Mouse (Mus musculus) cerebellum, adult 9-11 months (tissue): ENCODE data around the gene Cux2.

Source experiments
- DNase-seq: peaks from one replicate; pipeline ENCODE4 v3.0.0; 2022

Gene Cux2

GRCm38 (mm10) chr5:121834241-121834606, 215.7 kb downstream of the Cux2 start:
- DNase-seq, result peak; percentile 73

DNA sequence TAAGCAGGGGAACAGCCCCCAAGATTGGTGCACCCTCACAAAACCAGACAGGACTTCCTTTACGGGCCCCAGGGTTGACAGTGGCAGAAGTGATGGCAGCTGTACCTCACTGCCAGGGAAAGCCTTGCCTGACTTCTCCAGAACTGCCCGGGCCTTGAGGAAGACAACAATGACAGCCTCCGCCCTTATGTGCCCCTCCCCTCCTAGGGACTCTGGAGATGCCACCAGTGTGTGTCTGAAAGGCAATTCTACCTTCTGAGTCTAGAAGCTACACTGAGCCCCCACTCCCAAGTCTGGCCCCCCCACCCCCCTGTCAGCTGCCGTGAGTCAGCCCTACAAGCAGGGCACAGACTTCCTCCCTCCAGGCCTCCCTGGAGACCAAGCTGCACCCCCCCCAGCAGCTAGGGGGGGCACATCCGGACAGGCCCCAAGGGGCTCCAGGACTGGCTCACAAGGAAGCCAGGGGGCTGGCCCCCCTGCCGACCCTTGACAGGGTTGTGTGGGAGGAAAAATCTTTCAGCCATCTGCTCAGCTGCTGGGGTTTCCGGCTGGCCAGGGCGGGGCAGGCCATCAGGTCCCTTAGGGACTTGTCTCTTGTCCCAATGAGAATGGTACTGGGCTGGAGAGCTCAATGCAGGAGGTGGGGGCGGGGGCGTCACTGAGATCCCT, 216.2 kb downstream of the Cux2 start:
- peak; percentile 83 for DNase-seq

DNA sequence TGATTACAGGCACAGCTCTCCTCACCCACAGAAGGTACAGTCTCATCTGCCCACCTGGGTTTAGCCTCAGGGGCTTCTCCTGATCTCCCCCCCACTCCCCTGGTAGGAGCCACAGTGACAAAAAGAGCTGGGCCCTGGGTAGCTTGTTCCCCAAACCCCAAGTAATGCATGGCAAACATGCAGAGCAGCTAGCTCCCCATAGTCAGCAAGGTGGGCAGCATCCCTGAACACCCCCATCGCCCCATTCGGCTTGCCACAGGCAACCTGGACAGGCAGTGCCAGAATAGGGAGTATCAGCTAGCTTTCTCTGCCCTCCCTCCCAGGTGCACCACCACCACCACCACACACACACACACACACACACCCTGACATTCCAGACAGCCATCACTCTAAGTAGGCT, 216.7 kb downstream of the Cux2 start:
- no peak for DNase-seq

GRCm38 (mm10) chr5:121832376-121833155, 217.3 kb downstream of the Cux2 start:
- no peak for DNase-seq

GRCm38 (mm10) chr5:121831002-121831601, 218.8 kb downstream of the Cux2 start:
- no peak for DNase-seq

GRCm38 (mm10) chr5:121828491-121829432, 221.1 kb downstream of the Cux2 start:
- peak; percentile 83 for DNase-seq

DNA sequence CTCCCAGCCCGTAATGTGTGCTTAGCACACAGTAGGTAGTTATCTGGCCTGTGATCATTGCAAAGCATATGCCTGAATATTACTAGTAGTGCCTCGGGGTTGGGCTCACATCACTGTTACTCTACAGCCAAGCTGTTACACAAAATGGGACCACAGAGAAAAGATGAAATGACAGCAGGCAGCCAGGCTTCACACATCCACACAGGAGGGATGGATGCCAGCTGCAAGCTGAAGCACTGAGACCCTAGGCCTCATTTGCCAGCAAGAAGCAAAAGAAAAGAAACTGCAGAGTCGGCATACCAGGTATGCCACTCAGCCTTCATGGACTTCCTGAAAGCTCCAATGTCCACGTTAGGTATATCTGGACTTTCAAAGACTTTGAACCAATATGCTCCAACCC, 222.0 kb downstream of the Cux2 start:
- no peak for DNase-seq

GRCm38 (mm10) chr5:121825606-121826005, 224.3 kb downstream of the Cux2 start:
- peak; percentile 76 for DNase-seq

DNA sequence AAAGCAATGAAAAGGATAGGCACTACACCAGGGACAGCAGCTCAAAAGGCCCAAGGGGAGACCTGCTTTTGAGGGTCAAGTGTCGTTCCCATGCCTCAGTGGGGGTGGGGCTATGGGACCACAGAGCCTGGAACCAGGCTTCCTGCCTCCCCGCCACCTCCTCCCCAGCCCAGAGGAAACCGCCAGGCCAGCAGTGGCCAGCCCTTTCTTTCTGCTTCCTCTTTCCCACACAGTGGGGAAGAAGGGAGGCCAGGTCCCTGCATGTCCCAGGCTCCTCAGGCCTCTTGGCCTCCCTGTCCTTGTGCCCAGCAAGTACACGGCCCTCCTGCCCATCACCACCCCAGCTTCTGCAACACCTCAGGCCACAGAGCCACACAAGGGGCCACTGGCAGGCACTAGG, 225.8 kb downstream of the Cux2 start:
- DNase-seq, result peak; percentile 53

DNA sequence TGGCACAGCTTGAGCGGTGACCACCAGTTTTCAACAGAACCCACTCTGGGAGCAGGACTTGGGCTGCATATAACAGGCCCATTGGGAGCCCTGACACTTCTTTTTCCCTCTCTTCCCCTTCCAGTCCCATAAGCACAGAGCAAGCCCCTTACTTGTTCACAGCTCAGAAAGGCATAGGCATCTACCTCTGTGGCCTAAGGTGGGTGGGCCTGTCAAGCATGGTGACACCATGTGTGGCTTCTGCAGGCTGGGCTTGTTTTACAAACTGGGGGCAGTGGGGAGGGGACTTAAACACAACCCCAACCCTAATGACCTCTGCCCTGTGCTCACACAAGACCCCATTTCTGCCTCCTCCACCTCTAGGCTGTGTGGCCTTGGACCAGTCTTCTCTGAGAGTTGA, 226.2 kb downstream of the Cux2 start:
- peak; percentile 40 for DNase-seq

GRCm38 (mm10) chr5:121822786-121823505, 227.0 kb downstream of the Cux2 start:
- peak; percentile 49 for DNase-seq

- peak; percentile 65 for DNase-seq
Observed at GRCm38 (mm10) chr5:121821552-121821951, 228.3 kb downstream of the Cux2 start.

- DNase-seq, result peak; percentile 51
Observed at GRCm38 (mm10) chr5:121821116-121821515, 228.8 kb downstream of the Cux2 start.

- no peak for DNase-seq
Observed at GRCm38 (mm10) chr5:121820657-121821056, 229.2 kb downstream of the Cux2 start.

- peak; percentile 46 for DNase-seq
Observed at GRCm38 (mm10) chr5:121820161-121820560, 229.7 kb downstream of the Cux2 start.

DNA sequence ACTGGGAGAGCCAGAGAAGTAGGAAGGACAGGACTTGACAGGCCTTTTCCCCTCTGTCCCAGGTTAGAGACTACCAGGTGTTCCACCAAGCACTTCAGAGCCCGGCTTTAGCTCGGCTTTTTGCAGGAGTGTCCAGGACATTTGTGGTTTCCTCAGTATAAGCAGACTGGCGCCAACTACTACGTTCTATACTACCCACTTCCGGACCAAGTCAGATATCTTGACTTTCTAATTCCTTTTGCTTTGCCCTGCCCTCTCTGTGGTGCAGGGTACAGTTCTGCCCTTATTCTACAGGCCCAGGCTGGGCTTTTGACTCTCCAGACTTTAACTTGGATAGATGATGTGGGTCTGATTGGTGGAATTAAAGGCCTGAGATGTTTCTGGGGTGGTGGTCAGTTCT, 230.3 kb downstream of the Cux2 start:
- no peak for DNase-seq

DNA sequence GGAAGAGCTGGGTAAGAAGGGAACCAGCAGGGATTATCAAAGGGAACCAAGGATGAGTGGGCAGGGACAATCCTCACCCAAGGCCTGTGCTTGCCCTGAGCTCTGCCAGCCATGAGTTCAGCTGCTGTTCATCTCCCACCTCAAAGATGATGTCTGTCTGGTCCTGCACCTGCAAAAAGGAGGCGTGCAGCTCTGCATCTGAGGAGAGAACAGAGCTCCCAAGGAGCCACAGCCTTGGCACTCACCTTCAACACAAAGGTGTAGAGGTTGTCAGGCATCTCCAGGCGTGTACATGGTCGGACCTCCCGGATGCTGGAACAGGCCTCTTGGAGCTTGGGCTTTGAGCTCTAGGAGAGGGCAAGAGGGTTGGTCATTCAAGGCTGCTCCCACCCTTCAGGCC, 231.0 kb downstream of the Cux2 start:
- no peak for DNase-seq

- no peak for DNase-seq
Observed at GRCm38 (mm10) chr5:121818401-121818800, 231.5 kb downstream of the Cux2 start.

GRCm38 (mm10) chr5:121817551-121817950, 232.4 kb downstream of the Cux2 start:
- no peak for DNase-seq

GRCm38 (mm10) chr5:121816611-121817010, 233.3 kb downstream of the Cux2 start:
- DNase-seq, result no peak

GRCm38 (mm10) chr5:121815867-121816380, 234.0 kb downstream of the Cux2 start:
- peak; percentile 33 for DNase-seq

DNA sequence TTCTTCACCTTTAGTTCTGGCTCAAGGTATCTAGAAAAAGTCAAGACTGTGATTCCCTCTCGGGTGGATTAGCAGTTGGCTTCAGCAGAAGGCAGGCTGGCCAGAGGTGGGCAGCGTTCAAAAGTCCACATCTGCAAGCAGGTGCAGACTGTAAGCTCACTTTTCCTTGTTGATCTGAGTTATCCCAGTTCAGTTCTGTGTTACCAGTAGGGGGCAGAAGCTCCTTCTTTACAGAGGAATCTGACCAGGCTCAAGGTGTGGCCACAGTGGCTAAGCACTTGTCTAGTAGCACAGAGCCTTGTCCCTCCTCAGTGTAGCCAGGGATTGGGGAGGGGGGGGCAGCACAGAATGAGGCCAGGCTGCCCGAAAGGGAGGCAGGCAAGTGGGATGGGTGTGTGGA, 234.8 kb downstream of the Cux2 start:
- DNase-seq, result peak; percentile 83
